Mouse (Mus musculus): ENCODE data around the gene Adgrd1.

- TF ChIP-seq CTCF (IDR thresholded peaks at IDR 0.05; ENCODE audit: low read depth, low read length) (peak; percentile 43), POLR2A (IDR thresholded peaks at IDR 0.05; ENCODE audit: insufficient read depth, low read length) (no peak)
Measured at GRCm38 (mm10) chr5:129059116-129059515, 37.4 kb upstream of the Adgrd1 start.

All from ES-Bruce4 (cell line).